In genomic region chr5:33692393-33692792, GRCm38 (mm10) we compare ENCODE assay signal across 8 mouse cellular contexts. TPM values are rescaled to one million over a fixed set of nuclear protein-coding genes. Genes with fewer than 3 reads are reported as not detected.
DNase-seq lines count a peak whose midpoint lies in the region; ATAC-seq and TF ChIP-seq lines count a peak whose summit lies in the region.

No protein-coding gene starts in this region.

- ATAC-seq in lung, embryonic 14.5 days (ENCODE audit: insufficient read depth) = peak; percentile 19; the same call in 1 of the 2 replicates
- ATAC-seq in forebrain, embryonic 14.5 days = 0 out of 2 replicates have a peak, but pooled peaks have one; percentile 3
- peak; percentile 77 for ATAC-seq in limb, embryonic 13.5 days (ENCODE audit: low FRiP score, low read depth)
- peak; percentile 48; the same call in 1 of the 2 replicates for ATAC-seq in neural tube, embryonic 15.5 days (ENCODE audit: low FRiP score)
- ATAC-seq in activated CD4-positive, CD25-positive, alpha-beta regulatory T cell, adult 4 months = no peak

- H3K27ac ChIP-seq in lung, embryonic 14.5 days (ENCODE audit: low read depth) = peak overlapping the region; percentile 91
- peak overlapping the region; percentile 86 for H3K27ac ChIP-seq in forebrain, embryonic 14.5 days (ENCODE audit: low read depth, low read length)
- H3K27ac ChIP-seq in limb, embryonic 13.5 days = peak overlapping the region; percentile 95
- H3K27ac ChIP-seq in neural tube, embryonic 15.5 days (replicated peaks) = peak overlapping the region; percentile 76

- peak overlapping the region; percentile 27 for H3K4me2 ChIP-seq in lung, embryonic 14.5 days
- peak overlapping the region; percentile 9; the same call in 1 of the 2 replicates for H3K4me2 ChIP-seq in forebrain, embryonic 14.5 days (ENCODE audit: low read length)
- peak overlapping the region; percentile 46 for H3K4me2 ChIP-seq in limb, embryonic 13.5 days (replicated peaks)
- H3K4me2 ChIP-seq in neural tube, embryonic 15.5 days = peak overlapping the region; percentile 35

- peaks cover 53% of the 10 kb centered on the region for H3K4me1 ChIP-seq in lung, embryonic 14.5 days (ENCODE audit: insufficient read depth)
- H3K4me1 ChIP-seq in lung, adult 2 months (ENCODE audit: control insufficient read depth, insufficient read depth, low read length) = peaks cover 39% of the 10 kb centered on the region
- H3K4me1 ChIP-seq in forebrain, embryonic 14.5 days (ENCODE audit: control insufficient read depth, insufficient read depth, low read length) = peaks cover 67% of the 10 kb centered on the region
- peaks cover 79% of the 10 kb centered on the region for H3K4me1 ChIP-seq in limb, embryonic 13.5 days
- H3K4me1 ChIP-seq in neural tube, embryonic 15.5 days = peaks cover 65% of the 10 kb centered on the region

- no peak for TF ChIP-seq POLR2A in lung, adult 2 months (IDR thresholded peaks at IDR 0.05; ENCODE audit: borderline replicate concordance, extremely low read depth, low read depth, low read length)

- H3K27me3 ChIP-seq in lung, embryonic 14.5 days (ENCODE audit: insufficient read depth, low read length) = peaks cover 7% of the 10 kb centered on the region; the same call in 1 of the 2 replicates
- no peaks in the 10 kb centered on the region for H3K27me3 ChIP-seq in forebrain, embryonic 14.5 days (replicated peaks; ENCODE audit: control insufficient read depth, insufficient read depth, low read length)
- H3K27me3 ChIP-seq in limb, embryonic 13.5 days = peaks cover 8% of the 10 kb centered on the region
- peaks cover 28% of the 10 kb centered on the region for H3K27me3 ChIP-seq in neural tube, embryonic 15.5 days (replicated peaks)

- intact Hi-C loops in left cerebral cortex, postnatal 4 days (cut with DNase I) = no loop called here

- peak; percentile 18; the same call in 1 of the 2 replicates for TF ChIP-seq CTCF in lung, embryonic 14.5 days (IDR thresholded peaks at IDR 0.05; ENCODE audit: low read depth)
- TF ChIP-seq CTCF in lung, adult 2 months (IDR thresholded peaks at IDR 0.05; ENCODE audit: insufficient read depth, low read length) = no peak

- H3K36me3 ChIP-seq in lung, embryonic 14.5 days (ENCODE audit: insufficient read depth) = no peaks in the 10 kb centered on the region
- H3K36me3 ChIP-seq in forebrain, embryonic 14.5 days (ENCODE audit: control insufficient read depth, insufficient read depth, low read length) = no peaks in the 10 kb centered on the region
- H3K36me3 ChIP-seq in limb, embryonic 13.5 days = no peaks in the 10 kb centered on the region
- H3K36me3 ChIP-seq in neural tube, embryonic 15.5 days = no peaks in the 10 kb centered on the region

- DNase-seq in lung, embryonic 14.5 days = peak; percentile 85
- no peak for DNase-seq in lung, adult 2 months
- peak; percentile 72 for DNase-seq in forebrain, embryonic 14.5 days (ENCODE audit: low spot score)
- no peak for DNase-seq in right cerebral cortex, adult 18-20 months
- no peak for DNase-seq in left cerebral cortex, postnatal 4 days

- H3K4me3 ChIP-seq in lung, embryonic 14.5 days (ENCODE audit: low read depth, low read length) = no peak overlapping the region
- H3K4me3 ChIP-seq in lung, adult 2 months (replicated peaks; ENCODE audit: extremely low read depth, low read depth, low read length) = no peak overlapping the region
- no peak overlapping the region for H3K4me3 ChIP-seq in forebrain, embryonic 14.5 days (ENCODE audit: low read depth, low read length)
- 0 out of 2 replicates have a peak overlapping the region, but pooled peaks have one; percentile 5 for H3K4me3 ChIP-seq in limb, embryonic 13.5 days
- H3K4me3 ChIP-seq in neural tube, embryonic 15.5 days (replicated peaks) = no peak overlapping the region

- WGBS in lung, embryonic 14.5 days = 2% methylated on average over 24 of the region's 24 CpGs
- 17% methylated on average over 24 of the region's 24 CpGs for WGBS in lung, adult 2 months
- 2% methylated on average over 24 of the region's 24 CpGs for WGBS in forebrain, embryonic 14.5 days
- 3% methylated on average over 24 of the region's 24 CpGs for WGBS in limb, embryonic 13.5 days
- WGBS in neural tube, embryonic 15.5 days = 3% methylated on average over 24 of the region's 24 CpGs

- no peaks in the 10 kb centered on the region for H3K9me3 ChIP-seq in lung, embryonic 14.5 days (ENCODE audit: low read depth, low read length)
- no peaks in the 10 kb centered on the region for H3K9me3 ChIP-seq in forebrain, embryonic 14.5 days (replicated peaks; ENCODE audit: control insufficient read depth, low read length)
- no peaks in the 10 kb centered on the region for H3K9me3 ChIP-seq in limb, embryonic 13.5 days
- H3K9me3 ChIP-seq in neural tube, embryonic 15.5 days (replicated peaks) = no peaks in the 10 kb centered on the region

- H3K9ac ChIP-seq in lung, embryonic 14.5 days = peak overlapping the region; percentile 10; the same call in 1 of the 2 replicates
- H3K9ac ChIP-seq in forebrain, embryonic 14.5 days (ENCODE audit: low read length) = peak overlapping the region; percentile 41
- H3K9ac ChIP-seq in limb, embryonic 13.5 days = peak overlapping the region; percentile 25; the same call in 1 of the 2 replicates
- H3K9ac ChIP-seq in neural tube, embryonic 15.5 days (replicated peaks) = peak overlapping the region; percentile 14; the same call in 1 of the 2 replicates

RNA-seq across cellular contexts. Expression of gene Fgfr3, which starts 29.1 kb away (rescaled TPM):
- polyA plus RNA-seq in lung, embryonic 14.5 days (2014; fragmentation: Nextera tagmentation; extraction: Ambion mirVana) = 51.0 and 52.5 TPM in 2 replicates
- 237 and 258 TPM in 2 replicates for polyA plus RNA-seq in lung, adult 2 months (2012; rRNA removed)
- polyA plus RNA-seq in forebrain, embryonic 14.5 days (2014; fragmentation: Nextera tagmentation; extraction: Ambion mirVana) = 27.5 and 30.8 TPM in 2 replicates
- polyA plus RNA-seq in limb, embryonic 13.5 days (2015; fragmentation: Nextera tagmentation; extraction: Ambion mirVana) = 39.1 and 40.7 TPM in 2 replicates
- polyA plus RNA-seq in neural tube, embryonic 15.5 days (2015; fragmentation: Nextera tagmentation; extraction: Ambion mirVana) = 36.0 and 43.6 TPM in 2 replicates
- polyA plus RNA-seq in activated CD4-positive, CD25-positive, alpha-beta regulatory T cell, adult 4 months (2017; shearing (Covaris generic)) = under 1 TPM in 1 of 2 experiments, not detected in 1; 0.11 TPM
- total RNA-seq in left cerebral cortex, postnatal 4 days (2021) = 10 to 100 TPM; 59.3 to 59.7 TPM

RNA-seq across cellular contexts. Expression of gene Tmem129, which starts 34.2 kb away (rescaled TPM):
- polyA plus RNA-seq in lung, embryonic 14.5 days (2014; fragmentation: Nextera tagmentation; extraction: Ambion mirVana) = 38.3 and 39.7 TPM in 2 replicates
- polyA plus RNA-seq in lung, adult 2 months (2012; rRNA removed) = 41.5 and 46.1 TPM in 2 replicates
- 35.8 and 39.5 TPM in 2 replicates for polyA plus RNA-seq in forebrain, embryonic 14.5 days (2014; fragmentation: Nextera tagmentation; extraction: Ambion mirVana)
- polyA plus RNA-seq in limb, embryonic 13.5 days (2015; fragmentation: Nextera tagmentation; extraction: Ambion mirVana) = 45.2 and 46.0 TPM in 2 replicates
- polyA plus RNA-seq in neural tube, embryonic 15.5 days (2015; fragmentation: Nextera tagmentation; extraction: Ambion mirVana) = 27.7 and 29.7 TPM in 2 replicates
- 10 to 100 TPM; 26.9 to 27.1 TPM for polyA plus RNA-seq in activated CD4-positive, CD25-positive, alpha-beta regulatory T cell, adult 4 months (2017; shearing (Covaris generic))
- total RNA-seq in left cerebral cortex, postnatal 4 days (2021) = 10 to 100 TPM; 15.2 to 17.6 TPM

RNA-seq across cellular contexts. Expression of gene Tacc3, which starts 34.5 kb away (rescaled TPM):
- 254 and 261 TPM in 2 replicates for polyA plus RNA-seq in lung, embryonic 14.5 days (2014; fragmentation: Nextera tagmentation; extraction: Ambion mirVana)
- polyA plus RNA-seq in lung, adult 2 months (2012; rRNA removed) = 3.1 and 5.3 TPM in 2 replicates
- polyA plus RNA-seq in forebrain, embryonic 14.5 days (2014; fragmentation: Nextera tagmentation; extraction: Ambion mirVana) = 94.5 and 98.2 TPM in 2 replicates
- 196 and 197 TPM in 2 replicates for polyA plus RNA-seq in limb, embryonic 13.5 days (2015; fragmentation: Nextera tagmentation; extraction: Ambion mirVana)
- 27.5 and 61.7 TPM in 2 replicates for polyA plus RNA-seq in neural tube, embryonic 15.5 days (2015; fragmentation: Nextera tagmentation; extraction: Ambion mirVana)
- polyA plus RNA-seq in activated CD4-positive, CD25-positive, alpha-beta regulatory T cell, adult 4 months (2017; shearing (Covaris generic)) = 10 to 100 TPM; 51.6 to 56.2 TPM
- total RNA-seq in left cerebral cortex, postnatal 4 days (2021) = 10 to 100 TPM; 14.9 to 15.3 TPM

RNA-seq across cellular contexts. Expression of gene Slbp, which starts 40.0 kb away (rescaled TPM):
- polyA plus RNA-seq in lung, embryonic 14.5 days (2014; fragmentation: Nextera tagmentation; extraction: Ambion mirVana) = 265 and 275 TPM in 2 replicates
- 20.4 and 21.3 TPM in 2 replicates for polyA plus RNA-seq in lung, adult 2 months (2012; rRNA removed)
- 154 and 159 TPM in 2 replicates for polyA plus RNA-seq in forebrain, embryonic 14.5 days (2014; fragmentation: Nextera tagmentation; extraction: Ambion mirVana)
- 252 and 254 TPM in 2 replicates for polyA plus RNA-seq in limb, embryonic 13.5 days (2015; fragmentation: Nextera tagmentation; extraction: Ambion mirVana)
- polyA plus RNA-seq in neural tube, embryonic 15.5 days (2015; fragmentation: Nextera tagmentation; extraction: Ambion mirVana) = 120 and 157 TPM in 2 replicates
- 100 to 1,000 TPM; 182 to 187 TPM for polyA plus RNA-seq in activated CD4-positive, CD25-positive, alpha-beta regulatory T cell, adult 4 months (2017; shearing (Covaris generic))
- 10 to 100 TPM; 36.1 to 39.2 TPM for total RNA-seq in left cerebral cortex, postnatal 4 days (2021)

Comparison
In these comparisons a context has a peak if more than half of its experiments do, and no peak if none do; other contexts are left out.
1. DNase-seq: peak in lung, embryonic 14.5 days (single experiment) and forebrain, embryonic 14.5 days (single experiment); none in lung, adult 2 months (single experiment), right cerebral cortex, adult 18-20 months (single experiment) and left cerebral cortex, postnatal 4 days (single experiment).
2. RNA of gene Fgfr3, which starts 29.1 kb away (polyA plus RNA-seq): 237 to 258 TPM in lung, adult 2 months, 51.0 to 52.5 TPM in lung, embryonic 14.5 days, 36.0 to 43.6 TPM in neural tube, embryonic 15.5 days, 39.1 to 40.7 TPM in limb, embryonic 13.5 days and 27.5 to 30.8 TPM in forebrain, embryonic 14.5 days; 0.11 TPM in activated CD4-positive, CD25-positive, alpha-beta regulatory T cell, adult 4 months; every median in the first group is over 10 times any median in the second.
3. Peak in every context shown above with its lines, with median percentiles within 50 percentile points of each other: H3K27ac ChIP-seq, H3K4me2 ChIP-seq and H3K9ac ChIP-seq.